Mouse (Mus musculus) urinary bladder, postnatal 14 days (tissue): ENCODE data around the gene Crtam.

ENCODE experiments used
- DNase-seq: peaks from one replicate; pipeline ENCODE4 v3.0.0; 2021; ENCODE audit warnings: low spot score

Crtam gene

DNA sequence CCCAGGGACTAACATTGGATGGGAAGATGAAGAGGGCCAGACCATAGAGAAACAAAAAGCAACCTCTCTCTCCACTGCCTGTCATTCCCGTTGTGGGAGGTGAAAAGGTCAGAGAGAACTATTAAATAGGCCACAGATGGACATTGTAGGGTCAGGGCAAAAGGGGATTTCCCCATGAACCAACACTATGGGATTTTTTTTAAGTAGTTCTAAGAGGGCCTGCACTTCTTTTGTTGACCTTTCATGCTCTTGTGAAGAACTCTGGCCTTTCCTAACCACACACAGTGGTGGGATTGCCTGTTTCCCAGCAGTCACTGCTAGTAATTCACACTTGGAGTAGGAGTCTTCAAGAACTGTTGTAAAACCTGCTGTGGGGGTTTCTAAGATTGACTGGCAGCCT, 3.4 kb upstream of the Crtam start:
- no peak for DNase-seq

DNA sequence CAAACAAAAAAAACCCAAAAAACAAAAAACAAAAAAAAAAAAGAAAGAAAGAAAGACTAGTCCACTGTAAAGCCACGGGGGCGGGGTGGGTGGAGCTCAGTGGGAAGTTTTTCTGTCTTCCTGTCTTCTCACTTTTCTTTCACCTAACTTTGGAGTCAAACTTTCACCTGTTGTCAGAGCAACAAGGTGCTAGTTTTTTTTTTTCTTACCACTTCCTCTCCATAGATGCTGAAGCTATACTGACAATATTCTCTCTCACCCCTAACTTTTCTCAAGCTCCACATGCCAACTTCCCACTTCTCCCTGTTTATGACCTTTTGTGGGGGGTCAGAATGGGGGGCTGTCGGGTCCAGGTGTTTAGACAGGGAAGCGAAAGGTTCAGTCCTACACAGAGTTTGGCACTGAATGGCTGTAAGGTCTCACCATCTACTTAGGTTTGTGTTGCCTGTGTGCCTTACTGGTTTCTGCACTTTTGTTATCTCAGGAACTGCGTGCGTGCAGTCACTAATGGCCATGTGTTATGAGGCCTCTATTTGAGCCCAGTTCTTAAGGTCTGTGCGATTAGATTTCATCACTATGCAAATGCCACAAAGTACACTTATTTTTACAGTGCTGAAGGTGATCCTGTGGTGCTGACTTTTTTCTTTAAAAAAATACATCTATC, 7.2 kb downstream of the Crtam start:
- DNase-seq, result no peak

DNA sequence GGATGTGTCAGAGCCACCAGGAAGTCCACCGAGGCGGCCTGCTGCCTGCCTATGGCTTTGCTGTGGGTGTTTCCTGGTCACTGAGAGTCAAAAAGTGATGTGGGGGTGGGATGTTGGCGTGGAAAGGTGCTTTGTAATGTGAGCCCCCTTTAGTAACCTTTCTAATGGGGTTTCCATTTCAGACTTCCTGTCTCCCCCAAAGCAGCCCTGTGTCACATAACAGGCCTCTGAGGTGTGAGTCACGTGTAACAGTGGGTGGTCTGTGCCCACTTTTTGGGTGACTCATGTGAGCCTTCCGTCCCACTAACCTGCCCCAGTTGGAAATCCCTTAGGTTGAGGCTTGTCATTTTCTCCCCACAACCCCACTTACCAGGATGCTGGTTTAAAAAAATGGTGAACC, 10.4 kb downstream of the Crtam start:
- no peak for DNase-seq

DNA sequence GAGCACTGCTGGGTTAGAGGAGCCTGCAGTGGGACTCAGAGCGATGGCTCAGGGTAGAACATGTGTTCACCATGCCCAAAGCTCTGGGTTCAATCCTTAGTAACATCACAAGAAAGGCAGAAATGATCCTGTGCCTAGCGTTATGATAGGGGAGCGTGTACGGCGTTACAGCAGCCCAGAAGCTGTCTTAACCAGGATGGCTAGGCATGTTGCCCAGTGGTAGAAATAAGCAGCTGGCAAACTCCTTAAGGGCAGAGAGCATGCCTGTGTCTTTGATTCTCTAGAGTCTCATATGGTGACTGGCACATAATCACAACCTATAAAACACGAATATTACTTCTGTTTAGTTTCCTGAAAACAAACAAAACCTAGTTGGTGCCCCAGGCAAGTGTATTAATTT, 12.9 kb downstream of the Crtam start:
- no peak for DNase-seq

DNA sequence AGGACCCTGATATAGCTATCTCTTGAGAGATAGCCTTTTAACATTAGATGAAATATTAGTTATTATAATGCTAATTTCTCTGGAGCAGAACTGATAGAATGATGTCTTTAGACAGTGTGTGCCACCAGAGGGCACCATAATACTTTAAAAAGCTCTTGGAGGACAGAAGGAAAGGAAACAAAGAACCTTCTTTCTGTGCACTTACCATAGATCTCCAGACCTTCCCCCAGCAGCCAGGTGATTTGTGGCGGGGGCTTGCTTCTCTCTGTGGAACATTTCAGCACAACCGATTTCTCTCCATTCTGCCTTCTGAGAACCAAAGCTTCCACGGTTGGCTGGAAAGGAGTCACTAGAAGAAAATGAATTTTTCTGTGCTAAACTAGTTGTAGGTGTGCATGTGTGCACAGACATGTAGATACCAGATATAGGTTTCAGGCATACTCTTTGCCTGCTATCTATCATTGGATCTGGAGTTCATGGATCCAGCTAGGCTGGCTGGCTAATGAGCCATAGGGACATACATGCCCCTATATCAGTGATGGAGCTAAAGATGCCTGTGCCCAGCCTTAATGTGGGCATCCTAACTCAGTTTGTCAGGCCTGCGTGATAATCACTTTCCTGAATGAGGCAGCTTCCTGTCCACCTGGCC, 14.4 kb downstream of the Crtam start:
- DNase-seq, result peak; percentile 63

DNA sequence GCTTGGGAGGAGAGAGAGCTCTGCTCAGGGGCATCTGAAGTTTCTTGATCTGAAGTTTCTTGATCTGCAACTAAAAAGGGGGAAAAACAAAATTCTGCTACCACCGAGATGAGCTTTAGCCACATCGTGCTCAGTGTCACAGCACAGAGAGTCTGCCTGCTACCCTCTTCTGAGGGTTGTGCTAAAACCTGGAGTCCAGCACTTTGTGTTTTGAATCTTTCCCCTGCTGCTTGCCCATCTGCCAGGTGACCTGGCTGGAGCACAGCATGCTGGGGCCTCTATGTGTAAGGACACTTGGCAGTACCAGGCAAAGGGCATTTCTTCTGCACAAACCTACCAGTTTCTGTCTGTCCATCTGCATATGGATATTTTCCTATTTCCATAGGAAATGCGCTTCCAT, 20.1 kb downstream of the Crtam start:
- no peak for DNase-seq

DNA sequence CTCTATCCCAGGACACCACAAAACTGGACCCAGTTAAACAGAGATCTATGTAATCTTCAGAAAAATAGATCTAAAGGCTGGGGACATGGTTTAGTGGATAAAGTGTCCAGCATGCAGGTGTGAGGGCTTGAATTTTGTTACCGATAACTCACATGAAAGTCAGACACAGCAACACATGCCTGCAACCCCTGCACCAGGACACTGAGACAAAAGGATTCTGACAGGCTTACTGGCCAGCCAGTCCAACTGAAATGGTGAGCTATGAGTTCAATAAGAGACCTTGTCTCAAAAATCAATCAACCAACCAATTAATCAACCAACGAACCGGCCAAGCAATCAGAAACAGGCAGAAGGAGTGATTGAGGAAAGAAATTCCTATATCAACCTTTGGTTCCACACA, 20.7 kb downstream of the Crtam start:
- DNase-seq, result no peak

DNA sequence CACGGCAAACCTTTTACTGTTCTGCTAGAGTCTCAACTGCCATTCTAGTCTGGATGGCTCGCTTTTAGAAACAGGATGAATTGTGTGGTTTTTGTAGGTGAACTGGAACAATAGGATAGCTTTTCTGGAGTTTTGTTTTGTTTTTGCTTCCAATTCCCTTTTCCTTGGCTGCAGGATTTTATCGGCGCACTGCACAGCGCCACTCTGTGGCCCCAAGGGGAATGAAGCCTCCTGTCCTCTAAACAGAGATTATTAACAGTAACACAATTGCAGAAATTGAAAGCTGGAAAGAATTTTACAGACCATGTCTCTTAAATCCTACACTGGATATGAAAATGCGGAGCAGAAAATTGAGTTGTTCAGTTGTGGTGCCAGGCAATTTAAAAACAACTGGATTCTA, 21.9 kb downstream of the Crtam start:
- DNase-seq, result no peak

DNA sequence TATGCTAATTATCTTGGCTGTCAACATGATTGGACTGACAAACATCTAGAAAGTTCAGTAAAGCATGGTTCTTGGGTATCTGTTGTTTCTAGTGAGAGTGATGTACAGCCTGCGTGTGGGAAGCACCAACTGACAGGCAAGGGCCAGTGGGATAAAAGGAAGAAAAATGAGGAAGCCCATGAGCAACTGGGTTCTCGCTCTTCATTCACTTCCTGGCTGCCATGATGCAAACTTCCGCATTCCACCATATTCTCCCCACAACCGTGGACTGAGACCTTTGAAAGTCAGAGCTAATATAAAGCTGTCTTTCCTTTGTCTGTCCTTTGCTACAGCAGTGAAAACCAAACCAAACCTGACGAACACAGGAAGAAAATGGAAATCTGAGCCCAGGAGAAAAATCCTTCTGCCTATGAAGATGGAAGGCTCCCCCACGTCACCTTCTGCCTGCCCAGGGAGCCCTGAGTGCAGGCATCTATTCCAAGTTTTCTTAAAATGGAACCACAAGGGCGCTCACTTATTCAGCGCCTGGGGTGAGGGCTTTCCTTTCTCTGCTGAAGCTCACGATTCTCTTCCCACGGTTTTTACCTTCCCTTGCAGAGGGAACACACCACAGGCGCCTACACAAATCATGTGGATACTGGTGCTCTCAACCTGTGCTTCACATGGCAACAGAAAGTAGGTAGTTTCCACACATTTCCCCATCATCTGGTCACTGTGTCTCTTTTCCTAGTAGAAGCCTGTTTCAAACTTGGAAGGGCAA, 30.2 kb downstream of the Crtam start:
- no peak for DNase-seq

DNA sequence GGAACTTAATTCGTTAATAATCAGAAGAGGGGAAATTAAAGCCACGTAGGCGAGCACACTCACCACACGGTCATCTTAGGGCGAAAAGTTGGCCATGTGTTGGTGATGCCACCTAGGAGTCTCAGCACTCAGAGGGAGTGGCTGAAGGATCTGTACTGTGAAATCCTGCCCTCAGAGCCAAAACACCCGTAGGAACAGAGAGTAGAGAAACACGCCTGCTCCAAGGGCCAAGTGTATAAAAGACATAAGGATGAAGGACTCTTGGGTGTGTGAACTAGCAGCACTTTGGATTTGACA, 40.1 kb downstream of the Crtam start:
- DNase-seq, result no peak

DNA sequence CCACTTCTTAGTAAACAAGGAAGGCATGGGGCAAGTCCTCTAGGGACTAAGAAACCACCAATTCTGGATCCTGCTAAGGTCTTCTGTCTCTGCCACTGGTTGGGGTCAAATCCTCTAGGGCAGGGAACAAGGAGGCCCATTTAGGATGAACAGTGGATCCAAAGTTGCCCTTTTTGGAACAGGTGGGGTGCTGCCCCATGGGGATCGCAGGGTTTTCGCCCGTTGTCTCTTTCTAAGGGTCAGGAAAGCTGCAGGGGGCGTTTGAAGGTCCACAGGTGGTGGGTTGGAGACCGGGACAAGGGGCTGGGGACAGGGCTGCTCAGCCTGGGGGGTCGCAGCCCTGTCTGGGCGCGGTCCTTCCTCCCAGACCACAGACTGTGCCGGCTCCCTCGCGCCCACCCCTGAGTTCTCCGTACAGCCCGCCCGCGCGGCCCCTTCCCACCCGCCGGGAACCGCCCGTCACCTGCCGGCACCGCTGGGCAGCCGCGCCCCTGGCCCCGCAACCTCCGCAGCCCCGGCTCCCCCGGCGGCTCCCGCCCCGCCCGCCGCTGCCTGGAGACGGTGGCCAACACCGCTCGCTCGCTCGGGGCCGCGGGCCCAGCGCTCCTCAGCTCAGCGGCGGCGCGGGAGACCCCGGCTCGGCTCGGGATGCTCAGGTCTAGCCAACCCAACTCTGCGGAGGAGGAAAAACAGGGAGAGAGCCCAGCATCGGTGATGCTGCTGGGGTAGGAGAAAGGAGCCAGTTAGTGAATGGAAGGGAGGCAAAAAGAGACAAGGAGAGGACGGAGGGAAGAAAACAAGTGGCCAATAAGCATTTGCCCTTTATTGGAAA, 40.6 kb downstream of the Crtam start, which contains the start of gene Jhy:
TSS of gene Jhy (minus strand) at position 533 of the 832 bp plus-strand sequence.
- no peak for DNase-seq

DNA sequence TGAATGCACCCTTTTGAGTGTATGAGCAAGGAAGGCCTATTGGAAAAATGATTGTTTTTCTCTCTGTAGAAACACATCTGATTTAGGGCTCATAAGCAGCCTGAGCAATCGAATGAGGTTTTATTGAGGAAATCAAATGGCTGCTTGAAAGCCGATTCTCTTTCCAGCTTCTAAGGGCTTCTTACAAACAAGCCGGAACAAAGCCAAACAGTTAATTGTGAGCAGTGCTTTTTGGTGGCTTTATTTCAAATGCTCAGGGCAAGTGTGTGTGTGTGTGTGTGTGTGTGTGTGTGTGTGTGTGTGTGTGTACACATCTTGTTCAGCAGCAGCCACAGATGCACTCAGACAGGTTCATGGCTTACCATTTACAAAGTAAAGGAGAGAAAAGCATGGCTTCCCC, 43.0 kb downstream of the Crtam start:
- DNase-seq, result no peak

DNA sequence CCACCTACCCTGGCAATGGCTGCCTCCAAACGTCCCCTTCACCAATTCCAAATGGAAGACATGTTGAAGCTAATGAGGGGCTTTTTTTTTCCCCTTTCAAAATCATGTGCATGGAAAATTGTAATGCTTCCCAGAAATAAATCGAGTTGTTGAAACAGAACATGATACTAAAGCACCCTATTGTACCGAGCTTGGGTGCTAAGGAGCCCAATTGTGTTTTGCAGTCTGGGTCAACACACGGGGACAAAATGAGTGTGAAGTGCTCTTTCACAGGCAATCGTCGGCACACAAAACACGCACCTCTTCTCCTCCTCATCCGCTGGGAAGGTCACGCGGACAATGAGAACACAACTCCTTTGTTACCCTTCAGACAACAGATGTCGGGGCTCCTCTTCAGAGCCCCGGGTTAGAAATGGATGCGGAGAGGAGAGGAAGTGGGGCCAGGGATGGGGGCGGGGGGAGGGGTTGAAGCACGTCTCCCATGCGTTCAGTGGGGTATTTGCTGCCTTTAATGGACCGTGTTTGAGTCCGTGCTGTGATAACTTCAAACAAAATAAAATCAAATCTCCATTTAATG, 55.3 kb downstream of the Crtam start:
- no peak for DNase-seq

DNA sequence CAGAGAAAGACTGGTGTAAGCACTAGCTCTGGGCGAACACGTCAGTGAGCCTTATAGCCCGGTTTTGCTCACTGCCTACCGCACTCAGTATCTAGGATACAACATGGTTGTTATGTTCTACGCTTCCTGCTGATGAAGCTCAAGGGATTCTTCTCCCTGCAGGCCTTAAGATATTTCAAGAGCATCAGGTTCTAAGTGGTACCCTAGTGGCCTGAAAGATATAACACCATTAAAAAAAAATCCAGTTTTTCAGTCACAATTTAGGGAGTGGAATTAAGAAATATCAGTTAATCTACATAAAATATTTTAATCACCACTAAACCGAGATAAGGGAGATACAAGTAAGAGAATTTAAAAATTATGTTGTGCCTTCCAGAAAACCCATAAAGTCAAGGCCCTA, 56.0 kb downstream of the Crtam start:
- DNase-seq, result no peak

DNA sequence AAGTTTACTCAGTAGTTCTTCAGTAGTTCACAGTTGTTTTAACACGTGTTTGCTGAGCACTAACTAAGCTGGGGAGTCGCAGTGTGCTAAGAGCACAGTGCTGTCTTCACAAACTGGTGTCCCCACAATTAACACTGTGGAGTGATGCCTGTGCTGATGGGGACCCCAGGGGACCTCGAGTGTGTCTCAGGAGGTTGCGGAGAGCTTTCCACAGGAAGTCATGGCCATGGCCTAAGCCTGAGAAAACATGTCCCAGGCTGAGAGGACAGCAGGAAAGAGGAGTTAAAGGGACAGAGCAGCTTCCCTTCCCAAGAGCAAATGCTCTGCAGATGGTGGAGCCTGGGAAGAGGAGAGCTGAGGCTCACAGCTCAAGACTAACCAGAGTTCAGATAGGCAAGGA, 57.3 kb downstream of the Crtam start:
- no peak for DNase-seq

DNA sequence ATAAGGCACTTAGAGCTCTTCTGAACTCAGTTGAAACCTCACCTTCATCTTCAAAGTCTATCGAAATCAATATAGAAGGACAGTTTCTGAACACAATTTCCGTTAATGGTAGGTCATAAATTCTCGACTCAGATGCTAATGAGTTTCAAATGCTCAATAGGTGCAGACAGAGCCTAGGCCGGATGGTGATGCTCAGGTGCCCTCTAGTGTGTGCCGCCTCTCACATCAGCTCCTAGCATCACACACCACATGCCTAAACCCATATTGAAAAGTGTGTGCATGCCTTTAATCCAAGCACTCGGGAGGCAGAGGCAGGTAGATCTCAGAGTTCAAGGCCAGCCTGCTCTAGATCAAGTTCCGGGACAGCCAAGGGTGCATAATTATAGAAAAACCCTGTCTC, 67.0 kb downstream of the Crtam start:
- DNase-seq, result no peak

DNA sequence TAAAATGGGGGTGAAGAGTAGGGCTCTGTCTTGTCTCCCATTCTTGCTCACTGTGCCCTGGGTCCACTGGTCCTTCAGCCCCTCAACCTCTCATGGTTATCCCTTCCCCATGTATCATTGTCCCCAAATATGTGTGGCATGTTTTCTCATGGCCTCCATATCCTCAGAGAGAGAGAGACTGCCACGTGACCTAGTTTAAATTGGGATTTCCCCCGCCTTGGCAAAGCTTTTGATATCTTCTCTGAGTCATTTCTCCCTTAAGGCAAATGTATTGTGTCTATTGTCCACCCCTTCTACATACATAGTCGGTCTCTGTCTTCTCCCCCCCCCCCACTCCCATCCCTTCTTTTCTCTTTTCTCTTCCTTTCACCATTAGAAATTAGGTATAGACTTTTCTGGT, 71.1 kb downstream of the Crtam start:
- no peak for DNase-seq

DNA sequence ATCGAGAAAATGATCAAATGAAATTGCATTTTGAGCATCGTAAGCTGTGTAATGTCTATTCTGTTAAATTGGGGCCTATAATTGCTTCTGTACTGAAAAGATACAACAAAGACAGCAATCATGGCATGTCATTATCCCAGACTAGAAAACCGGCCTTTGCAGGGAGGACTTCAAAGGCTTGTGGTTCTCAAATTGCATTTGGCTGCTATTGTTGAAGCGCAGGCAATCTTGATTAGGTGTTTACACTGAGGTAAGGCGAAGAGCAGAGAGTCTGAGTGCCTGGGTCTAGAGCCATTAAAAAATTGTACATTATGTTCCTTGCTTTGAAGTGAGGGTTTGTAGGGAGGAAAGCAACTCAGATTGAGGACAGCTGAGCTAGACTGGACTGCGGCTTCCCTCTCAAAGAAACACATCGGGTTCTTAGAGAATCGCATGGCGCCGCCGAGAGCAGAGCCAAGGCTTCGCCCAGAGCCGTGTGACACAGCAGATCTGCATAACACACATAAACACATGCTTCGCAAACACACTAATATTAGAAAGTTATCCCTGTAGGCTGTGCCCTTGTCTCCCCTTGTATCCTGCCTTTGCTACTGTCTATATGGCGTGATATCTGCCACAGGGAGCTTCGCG, 77.0 kb downstream of the Crtam start:
- no peak for DNase-seq
